Comparison of ENCODE assay signal across 15 mouse cellular contexts in the genomic region with DNA sequence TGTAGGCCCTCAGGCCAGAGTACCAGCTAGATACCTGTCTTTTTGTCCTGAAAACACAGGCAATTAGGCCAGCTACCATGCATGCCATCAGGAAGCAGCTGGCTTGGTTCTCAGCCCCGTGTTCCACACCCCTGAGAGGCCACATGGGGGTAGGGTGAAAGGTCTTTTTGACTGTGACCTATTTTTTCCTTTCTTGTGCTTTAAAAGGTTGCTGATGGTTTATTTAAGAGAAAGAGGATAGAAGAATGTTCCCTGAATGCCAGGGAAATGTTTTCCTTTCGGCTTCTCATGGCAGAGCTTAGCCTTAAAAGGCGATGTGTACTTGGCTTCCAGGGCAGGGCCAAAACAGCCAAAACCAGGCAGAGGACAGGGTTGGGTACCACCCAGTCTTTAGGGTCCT. TPM values are rescaled to one million over a fixed set of nuclear protein-coding genes. Genes with fewer than 3 reads are reported as not detected.
DNase-seq lines count a peak whose midpoint lies in the region; ATAC-seq and TF ChIP-seq lines count a peak whose summit lies in the region.
"Had no signal": no experiment of that assay in that cellular context is flagged by ENCODE, and none has a peak within 500 bp of the region (broad histone marks: within the 10 kb centered on the region; RNA-seq: fewer than 3 reads in every experiment).

No protein-coding gene starts in this region.

- H3K4me2 ChIP-seq in lung, embryonic 14.5 days: no peak overlapping the region
- H3K4me2 ChIP-seq in intestine, embryonic 16.5 days (ENCODE audit: low read depth, low read length): no peak overlapping the region
- H3K4me2 ChIP-seq: hindbrain, embryonic 15.5 days had no signal

- no peaks in the 10 kb centered on the region; the same call in 1 of the 2 replicates for H3K36me3 ChIP-seq in lung, embryonic 14.5 days (ENCODE audit: insufficient read depth)
- H3K36me3 ChIP-seq in intestine, embryonic 16.5 days (ENCODE audit: control insufficient read depth, insufficient read depth, low read length): no peaks in the 10 kb centered on the region
- H3K36me3 ChIP-seq: hindbrain, embryonic 15.5 days had no signal

- H3K4me1 ChIP-seq in lung, embryonic 14.5 days (ENCODE audit: insufficient read depth): peaks cover 4% of the 10 kb centered on the region
- H3K4me1 ChIP-seq in intestine, embryonic 16.5 days (ENCODE audit: control insufficient read depth, insufficient read depth, low read length): peaks cover 33% of the 10 kb centered on the region

- 47% methylated on average over 3 of the region's 3 CpGs for WGBS in lung, embryonic 14.5 days
- WGBS in intestine, embryonic 16.5 days: 49% methylated on average over 3 of the region's 3 CpGs

- no peak overlapping the region for H3K9ac ChIP-seq in lung, embryonic 14.5 days
- no peak overlapping the region for H3K9ac ChIP-seq in intestine, embryonic 16.5 days (ENCODE audit: low read depth, low read length)
- H3K9ac ChIP-seq: hindbrain, embryonic 15.5 days had no signal

- H3K27me3 ChIP-seq in lung, embryonic 14.5 days (ENCODE audit: insufficient read depth, low read length): no peaks in the 10 kb centered on the region
- no peaks in the 10 kb centered on the region for H3K27me3 ChIP-seq in intestine, embryonic 16.5 days (replicated peaks; ENCODE audit: control insufficient read depth, insufficient read depth, low read length)
- H3K27me3 ChIP-seq: hindbrain, embryonic 15.5 days had no signal

- H3K9me3 ChIP-seq in lung, embryonic 14.5 days (ENCODE audit: low read depth, low read length): no peaks in the 10 kb centered on the region
- no peaks in the 10 kb centered on the region for H3K9me3 ChIP-seq in intestine, embryonic 16.5 days (ENCODE audit: control insufficient read depth, low read length)
- H3K9me3 ChIP-seq: hindbrain, embryonic 15.5 days had no signal

- ATAC-seq in lung, embryonic 14.5 days (ENCODE audit: insufficient read depth): no peak
- ATAC-seq in intestine, embryonic 16.5 days: peak; percentile 58
- ATAC-seq: activated CD4-positive, CD25-positive, alpha-beta regulatory T cell, adult 4 months; forebrain, embryonic 14.5 days had no signal

- no peak overlapping the region for H3K4me3 ChIP-seq in lung, embryonic 14.5 days (ENCODE audit: low read depth, low read length)
- no peak overlapping the region for H3K4me3 ChIP-seq in intestine, embryonic 16.5 days (ENCODE audit: low read length)
- H3K4me3 ChIP-seq: hindbrain, embryonic 15.5 days had no signal

- TF ChIP-seq CTCF in lung, embryonic 14.5 days (IDR thresholded peaks at IDR 0.05; ENCODE audit: low read depth): no peak

- H3K27ac ChIP-seq in lung, embryonic 14.5 days (ENCODE audit: low read depth): peak overlapping the region; percentile 5; the same call in 1 of the 2 replicates
- peak overlapping the region; percentile 47 for H3K27ac ChIP-seq in intestine, embryonic 16.5 days (ENCODE audit: low read length)
- H3K27ac ChIP-seq: hindbrain, embryonic 15.5 days had no signal

- DNase-seq in kidney, adult 11 months: peak; percentile 18
- no peak for DNase-seq in kidney, postnatal 14 days
- no peak for DNase-seq in lung, embryonic 14.5 days
- no peak for DNase-seq in lung, postnatal 10 days
- DNase-seq in retina, embryonic 14.5 days (ENCODE audit: low spot score): peak; percentile 18
- no peak for DNase-seq in spleen, postnatal 10 days (ENCODE audit: low spot score in 2 of 2)
- DNase-seq in adrenal gland, adult 2 months: no peak
- DNase-seq: cerebellum, adult 11 months; gastrocnemius, postnatal 10 days; liver; thymus, postnatal 36 days had no signal

RNA-seq across cellular contexts. Expression of gene Mob2, which starts 40.0 kb away (rescaled TPM):
- polyA plus RNA-seq in lung, embryonic 14.5 days (2014; fragmentation: Nextera tagmentation; extraction: Ambion mirVana): 76.2 and 78.4 TPM in 2 replicates
- 57.8 and 64.4 TPM in 2 replicates for polyA plus RNA-seq in intestine, embryonic 16.5 days (2015; fragmentation: Nextera tagmentation; extraction: Ambion mirVana)
- 10 to 100 TPM; 52.3 to 59.3 TPM for total RNA-seq in adrenal gland, adult 2 months (2021)
- 33.1 and 38.2 TPM in 2 replicates for polyA plus RNA-seq in adrenal gland, adult 2 months (2012; rRNA removed)

Comparison
In these comparisons a context has a peak if more than half of its experiments do, and no peak if none do; other contexts are left out.
1. DNase-seq: peak in kidney, adult 11 months (single experiment) and retina, embryonic 14.5 days (single experiment); none in kidney, postnatal 14 days (single experiment), lung, embryonic 14.5 days (single experiment), lung, postnatal 10 days (single experiment), spleen, postnatal 10 days (0 of 2) and adrenal gland, adult 2 months (single experiment).